Mouse (Mus musculus) liver, embryonic 16.5 days (tissue): Measurements from ENCODE around the gene Myo1c. TPM values are rescaled to one million over a fixed set of nuclear protein-coding genes. Genes with fewer than 3 reads are reported as not detected.
"Not testable (repeated sequence)": the region's sequence is repeated elsewhere in the genome, so short reads cannot be mapped to it uniquely, and the experiment has no call there.

ENCODE experiments used
- ATAC-seq: fragments of 200-750 bp; cut with Nextera tagmentation; 2 replicates; pipeline ENCODE4 v1.8.0; 2017; ENCODE audit warnings: low read depth, mild to moderate bottlenecking, moderate number of reproducible peaks, moderate library complexity
- H3K27ac ChIP-seq: fragments of 300-500 bp; sonication (generic); 2 replicates; pipeline ENCODE4 v1.5.1; 2014; ENCODE audit warnings: mild to moderate bottlenecking, low read length
- H3K27me3 ChIP-seq: fragments of 300-500 bp; sonication (generic); 2 replicates; pipeline ENCODE4 v1.6.1; 2014; ENCODE audit warnings: low read depth, low read length, mixed read lengths; ENCODE audit not compliant: control insufficient read depth, insufficient read depth
- H3K36me3 ChIP-seq: fragments of 300-500 bp; sonication (generic); 2 replicates; pipeline ENCODE4 v1.6.1; 2014; ENCODE audit warnings: mild to moderate bottlenecking; ENCODE audit not compliant: control insufficient read depth, insufficient read depth
- H3K4me1 ChIP-seq: fragments of 300-500 bp; sonication (generic); 2 replicates; pipeline ENCODE4 v1.6.1; 2014; ENCODE audit warnings: low read depth, low read length, mixed read lengths; ENCODE audit not compliant: control insufficient read depth
- H3K4me2 ChIP-seq: fragments of 300-500 bp; sonication (generic); 2 replicates; pipeline ENCODE4 v1.6.1; 2014; ENCODE audit warnings: low read depth, low read length, mixed read lengths
- H3K4me3 ChIP-seq: fragments of 300-500 bp; sonication (generic); 2 replicates; pipeline ENCODE4 v1.5.1; 2014; ENCODE audit warnings: low read depth, mild to moderate bottlenecking, low read length
- H3K9ac ChIP-seq: fragments of 300-500 bp; sonication (generic); 2 replicates; pipeline ENCODE4 v1.6.1; 2014; ENCODE audit warnings: low read depth, low read length
- H3K9me3 ChIP-seq: fragments of 300-500 bp; sonication (generic); replicated peaks from 2 replicates; pipeline ENCODE4 v1.6.1; 2016; ENCODE audit warnings: low read length; ENCODE audit not compliant: control insufficient read depth
- WGBS: fragments of 180-500 bp; shearing (Covaris S2); extraction: QIAGEN DNeasy Blood & Tissue Kit; methylation state at CpG from one replicate; pipeline ENCODE4 v1.1.7; 2014; ENCODE audit not compliant: insufficient replicate concordance; 5-methylcytosine and 5-hydroxymethylcytosine counted together
- polyA plus RNA-seq: library from polyadenylated mRNA; unstranded; fragments of >200 nt; fragmentation: Nextera tagmentation; extraction: Ambion mirVana; gene quantifications from 2 replicates; pipeline ENCODE4 v1.2.1, GENCODE M21; 2015

The Myo1c gene
- polyA plus RNA-seq, 1 experiment from 2014 or later = 24.1 TPM

GRCm38 (mm10) chr11:75684956-75685355 lies 34.7 kb downstream of the Myo1c start:
- no peak overlapping the region for H3K27ac ChIP-seq
- H3K36me3 ChIP-seq = peaks cover 15% of the 10 kb centered on the region
- H3K4me1 ChIP-seq = peaks cover 19% of the 10 kb centered on the region
- no peak for ATAC-seq
- H3K27me3 ChIP-seq = no peaks in the 10 kb centered on the region
- H3K4me2 ChIP-seq = no peak overlapping the region
- 81% methylated on average over 2 of the region's 2 CpGs for WGBS
- H3K9me3 ChIP-seq = no peaks in the 10 kb centered on the region
- H3K4me3 ChIP-seq = no peak overlapping the region
- H3K9ac ChIP-seq = no peak overlapping the region

- H3K27ac ChIP-seq = no peak overlapping the region
- no peaks in the 10 kb centered on the region for H3K27me3 ChIP-seq
- H3K4me2 ChIP-seq = no peak overlapping the region
- no peaks in the 10 kb centered on the region for H3K9me3 ChIP-seq
- 32% methylated on average over 2 of the region's 2 CpGs for WGBS
- ATAC-seq = no peak
- no peak overlapping the region for H3K4me3 ChIP-seq
- H3K4me1 ChIP-seq = peaks cover 6% of the 10 kb centered on the region
- H3K9ac ChIP-seq = no peak overlapping the region
- peaks cover 17% of the 10 kb centered on the region for H3K36me3 ChIP-seq
Observed at GRCm38 (mm10) chr11:75687343-75687993, 37.2 kb downstream of the Myo1c start.

GRCm38 (mm10) chr11:75688132-75688531 lies 37.8 kb downstream of the Myo1c start:
- WGBS = 67% methylated on average over 2 of the region's 2 CpGs
- no peaks in the 10 kb centered on the region for H3K27me3 ChIP-seq
- peaks cover 20% of the 10 kb centered on the region for H3K36me3 ChIP-seq
- no peak for ATAC-seq
- H3K9me3 ChIP-seq = no peaks in the 10 kb centered on the region
- H3K4me3 ChIP-seq = no peak overlapping the region
- H3K27ac ChIP-seq = no peak overlapping the region
- no peak overlapping the region for H3K9ac ChIP-seq
- no peak overlapping the region for H3K4me2 ChIP-seq
- H3K4me1 ChIP-seq = peaks cover 6% of the 10 kb centered on the region

GRCm38 (mm10) chr11:75689977-75690376 lies 39.7 kb downstream of the Myo1c start:
- no peak overlapping the region for H3K4me2 ChIP-seq
- H3K27ac ChIP-seq = no peak overlapping the region
- peaks cover 23% of the 10 kb centered on the region for H3K36me3 ChIP-seq
- 88% methylated on average over 1 of the region's 1 CpGs for WGBS
- H3K9me3 ChIP-seq = no peaks in the 10 kb centered on the region
- H3K9ac ChIP-seq = no peak overlapping the region
- no peak for ATAC-seq
- no peak overlapping the region for H3K4me3 ChIP-seq
- H3K27me3 ChIP-seq = no peaks in the 10 kb centered on the region
- peaks cover 6% of the 10 kb centered on the region for H3K4me1 ChIP-seq

GRCm38 (mm10) chr11:75691047-75691446 lies 40.7 kb downstream of the Myo1c start:
- H3K4me1 ChIP-seq = peaks cover 6% of the 10 kb centered on the region
- ATAC-seq = no peak
- H3K36me3 ChIP-seq = peaks cover 24% of the 10 kb centered on the region
- no peaks in the 10 kb centered on the region for H3K27me3 ChIP-seq
- no peak overlapping the region for H3K4me2 ChIP-seq
- H3K4me3 ChIP-seq = no peak overlapping the region
- no peak overlapping the region for H3K9ac ChIP-seq
- H3K27ac ChIP-seq = no peak overlapping the region
- H3K9me3 ChIP-seq = no peaks in the 10 kb centered on the region

GRCm38 (mm10) chr11:75693570-75693969 lies 43.3 kb downstream of the Myo1c start:
- Histone ChIP-seq H3K4me2 (no peak overlapping the region), H3K9ac (no peak overlapping the region), H3K36me3 (peaks cover 43% of the 10 kb centered on the region), H3K4me1 (no peaks in the 10 kb centered on the region; the same call in 1 of the 2 replicates), H3K27ac (no peak overlapping the region), H3K4me3 (no peak overlapping the region), H3K9me3 (no peaks in the 10 kb centered on the region), H3K27me3 (no peaks in the 10 kb centered on the region)
- ATAC-seq = no peak
- 91% methylated on average over 5 of the region's 5 CpGs for WGBS

GRCm38 (mm10) chr11:75697464-75697863 lies 47.2 kb downstream of the Myo1c start:
- H3K4me1 ChIP-seq, H3K27ac ChIP-seq, H3K4me2 ChIP-seq, H3K9me3 ChIP-seq, ATAC-seq, H3K27me3 ChIP-seq, H3K9ac ChIP-seq, H3K4me3 ChIP-seq: not testable (repeated sequence)
- H3K36me3 ChIP-seq = peaks cover 60% of the 10 kb centered on the region
- 97% methylated on average over 3 of the region's 3 CpGs for WGBS

GRCm38 (mm10) chr11:75700557-75700956 lies 50.3 kb downstream of the Myo1c start:
- Histone ChIP-seq H3K27me3 (no peaks in the 10 kb centered on the region), H3K4me3 (no peak overlapping the region), H3K4me1 (no peaks in the 10 kb centered on the region), H3K27ac (no peak overlapping the region), H3K9ac (no peak overlapping the region), H3K4me2 (no peak overlapping the region), H3K36me3 (peaks cover 64% of the 10 kb centered on the region), H3K9me3 (no peaks in the 10 kb centered on the region)
- no peak for ATAC-seq
- WGBS = 84% methylated on average over 5 of the region's 5 CpGs

- ATAC-seq = no peak
- Histone ChIP-seq H3K9me3 (no peaks in the 10 kb centered on the region), H3K4me2 (no peak overlapping the region), H3K27ac (no peak overlapping the region), H3K27me3 (no peaks in the 10 kb centered on the region), H3K4me3 (no peak overlapping the region), H3K36me3 (peaks cover 56% of the 10 kb centered on the region), H3K9ac (no peak overlapping the region), H3K4me1 (no peaks in the 10 kb centered on the region)
- 86% methylated on average over 6 of the region's 6 CpGs for WGBS
Observed at GRCm38 (mm10) chr11:75702761-75703160, 52.5 kb downstream of the Myo1c start.
